Mouse (Mus musculus) sigmoid colon, adult 10 weeks (tissue): ENCODE results near the gene Piwil1. TPM values are rescaled to one million over a fixed set of nuclear protein-coding genes. Genes with fewer than 3 reads are reported as not detected.

Source experiments
- polyA plus RNA-seq: library from polyadenylated mRNA; stranded (reverse); fragments of 350-450 nt; fragmentation: Illumina TruSeq; extraction: RNeasy Lipid Tissue Mini Kit (QIAGEN cat#74804); gene quantifications from one replicate; pipeline ENCODE4 v1.2.3, GENCODE M21; 2014; ENCODE audit warnings: low read depth, low replicate concordance

The Piwil1 gene
- polyA plus RNA-seq = not detected

DNA sequence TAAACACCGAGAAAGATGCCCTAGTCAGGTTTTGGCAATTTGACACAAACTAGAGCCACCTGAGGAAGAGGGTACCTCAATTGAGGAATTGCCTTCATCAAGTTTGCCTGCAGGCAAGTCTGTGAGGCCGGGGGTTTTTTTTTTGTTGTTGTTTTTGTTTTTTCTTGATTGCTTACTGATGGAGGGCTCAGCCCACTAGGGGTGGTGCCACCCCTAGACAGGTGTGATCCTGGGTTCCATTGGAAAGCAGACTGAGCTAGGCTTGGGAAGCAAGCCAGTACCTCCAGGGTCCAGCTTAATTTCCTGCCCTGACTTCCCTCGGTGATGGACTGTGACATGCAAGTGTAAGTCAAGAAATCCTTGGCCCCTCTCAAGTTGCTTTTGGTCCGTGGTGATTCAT, at the start of gene Piwil1:
Gene Piwil1, plus strand, starts transcription at position 301 of the 400 bp plus-strand sequence.

Other genes with a start within 250 kb of the Piwil1 start
- 0.28 TPM for gene Fzd10, start 101.7 kb upstream of the Piwil1 start, polyA plus RNA-seq